Mouse (Mus musculus): Measurements from ENCODE around the gene Cd37.

GRCm38 (mm10) chr7:45212356-45212755 lies 26.6 kb downstream of the Cd37 start:
- no peak for TF ChIP-seq CTCF (IDR thresholded peaks at IDR 0.05; ENCODE audit: extremely low read depth, insufficient read depth, insufficient read length, insufficient replicate concordance)
- TF ChIP-seq POLR2A (IDR thresholded peaks at IDR 0.05; ENCODE audit: low read depth, low read length) = no peak

All from spleen, adult 2 months (tissue).